Mouse (Mus musculus) forebrain, embryonic 15.5 days (tissue): Measurements from ENCODE around the gene Ppp1r14c. TPM values are rescaled to one million over a fixed set of nuclear protein-coding genes. Genes with fewer than 3 reads are reported as not detected.
"Not testable (repeated sequence)": the region's sequence is repeated elsewhere in the genome, so short reads cannot be mapped to it uniquely, and the experiment has no call there.

ENCODE experiments used
- ATAC-seq: fragments of 200-750 bp; cut with Nextera tagmentation; replicated peaks from 2 replicates; pipeline ENCODE4 v1.8.0; 2017; ENCODE audit warnings: mild to moderate bottlenecking, moderate TSS enrichment, moderate library complexity
- H3K27ac ChIP-seq: fragments of 300-500 bp; sonication (generic); replicated peaks from 2 replicates; pipeline ENCODE4 v1.5.1; 2015; ENCODE audit warnings: mild to moderate bottlenecking, inconsistent platforms
- H3K27me3 ChIP-seq: fragments of 300-500 bp; sonication (generic); 2 replicates; pipeline ENCODE4 v1.6.1; 2015; ENCODE audit warnings: inconsistent platforms
- H3K36me3 ChIP-seq: fragments of 300-500 bp; sonication (generic); 2 replicates; pipeline ENCODE4 v1.6.1; 2015; ENCODE audit warnings: mild to moderate bottlenecking, inconsistent platforms
- H3K4me1 ChIP-seq: fragments of 300-500 bp; sonication (generic); 2 replicates; pipeline ENCODE4 v1.6.1; 2015; ENCODE audit warnings: inconsistent platforms
- H3K4me2 ChIP-seq: fragments of 300-500 bp; sonication (generic); replicated peaks from 2 replicates; pipeline ENCODE4 v1.6.1; 2015; ENCODE audit warnings: mild to moderate bottlenecking, inconsistent platforms
- H3K4me3 ChIP-seq: fragments of 300-500 bp; sonication (generic); 2 replicates; pipeline ENCODE4 v1.5.1; 2015; ENCODE audit warnings: mild to moderate bottlenecking, inconsistent platforms
- H3K9ac ChIP-seq: fragments of 300-500 bp; sonication (generic); replicated peaks from 2 replicates; pipeline ENCODE4 v1.6.1; 2015; ENCODE audit warnings: mild to moderate bottlenecking, inconsistent platforms
- H3K9me3 ChIP-seq: fragments of 300-500 bp; sonication (generic); 2 replicates; pipeline ENCODE4 v1.6.1; 2016; ENCODE audit warnings: inconsistent platforms
- WGBS: fragments of 180-500 bp; shearing (Covaris S2); methylation state at CpG from one replicate; pipeline ENCODE4 v1.1.7; 2015; ENCODE audit warnings: mixed read lengths; 5-methylcytosine and 5-hydroxymethylcytosine counted together
- polyA plus RNA-seq: library from polyadenylated mRNA; unstranded; fragments of >200 nt; fragmentation: Nextera tagmentation; extraction: Ambion mirVana; gene quantifications from 2 replicates; pipeline ENCODE4 v1.2.1, GENCODE M21; 2015

Gene Ppp1r14c
- polyA plus RNA-seq, 1 experiment from 2014 or later, result 64.4 TPM

- H3K27ac ChIP-seq, result no peak overlapping the region
- 0 out of 2 replicates have a peak, but pooled peaks have one; percentile 60 for ATAC-seq
- 54% methylated on average over 2 of the region's 2 CpGs for WGBS
Observed at GRCm38 (mm10) chr10:3496791-3497190, 130.9 kb downstream of the Ppp1r14c start.

GRCm38 (mm10) chr10:3500846-3501245 lies 135.0 kb downstream of the Ppp1r14c start:
- not testable (repeated sequence) for H3K9me3 ChIP-seq, H3K36me3 ChIP-seq, H3K4me2 ChIP-seq, ATAC-seq, H3K27me3 ChIP-seq, H3K9ac ChIP-seq, H3K4me1 ChIP-seq, H3K4me3 ChIP-seq, H3K27ac ChIP-seq
- WGBS, result 94% methylated on average over 6 of the region's 6 CpGs

More at GRCm38 (mm10) chr10:3496791-3497190, 130.9 kb downstream of the Ppp1r14c start:
- Histone ChIP-seq H3K27me3 (no peaks in the 10 kb centered on the region), H3K36me3 (no peaks in the 10 kb centered on the region), H3K9ac (no peak overlapping the region), H3K4me3 (no peak overlapping the region), H3K4me1 (peaks cover 7% of the 10 kb centered on the region), H3K9me3 (no peaks in the 10 kb centered on the region), H3K4me2 (no peak overlapping the region)

- Histone ChIP-seq H3K27ac (peak overlapping the region; percentile 20; the same call in 1 of the 2 replicates), H3K27me3 (no peaks in the 10 kb centered on the region), H3K4me2 (no peak overlapping the region), H3K9me3 (no peaks in the 10 kb centered on the region), H3K4me1 (peaks cover 18% of the 10 kb centered on the region), H3K9ac (no peak overlapping the region), H3K4me3 (no peak overlapping the region), H3K36me3 (no peaks in the 10 kb centered on the region)
- peak; percentile 66 for ATAC-seq
- WGBS, result 34% methylated on average over 8 of the region's 8 CpGs
Observed at GRCm38 (mm10) chr10:3507484-3508221, 141.8 kb downstream of the Ppp1r14c start.

GRCm38 (mm10) chr10:3508222-3508588 lies 142.3 kb downstream of the Ppp1r14c start:
- no peak overlapping the region for H3K9ac ChIP-seq
- no peaks in the 10 kb centered on the region for H3K27me3 ChIP-seq
- no peak overlapping the region for H3K4me2 ChIP-seq
- peaks cover 18% of the 10 kb centered on the region for H3K4me1 ChIP-seq
- whole genome bisulfite sequencing, result 59% methylated on average over 2 of the region's 2 CpGs
- ATAC-seq, result peak; percentile 15
- H3K27ac ChIP-seq, result peak overlapping the region; percentile 20; the same call in 1 of the 2 replicates
- no peaks in the 10 kb centered on the region for H3K36me3 ChIP-seq
- H3K4me3 ChIP-seq, result no peak overlapping the region
- H3K9me3 ChIP-seq, result no peaks in the 10 kb centered on the region

DNA sequence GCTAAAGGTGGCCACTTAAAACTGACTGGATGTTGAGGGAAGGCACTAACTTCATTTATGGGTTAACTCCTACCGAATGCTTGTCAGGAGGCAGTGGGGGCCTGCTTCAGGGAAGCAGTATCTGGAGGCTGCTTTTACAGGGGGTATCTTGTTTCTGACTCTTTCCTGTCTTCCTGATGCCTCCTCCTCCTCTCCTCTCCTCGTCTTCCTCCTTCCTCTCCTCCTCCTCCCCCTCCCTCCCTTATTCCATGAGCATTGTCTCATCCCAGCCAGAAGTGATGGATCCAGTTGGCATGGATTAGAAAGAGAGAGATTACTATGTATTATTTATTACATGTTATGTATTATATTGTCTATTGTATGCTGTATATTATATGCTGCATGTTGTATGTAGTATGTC lies 142.9 kb downstream of the Ppp1r14c start:
- Histone ChIP-seq H3K27me3 (no peaks in the 10 kb centered on the region), H3K9ac (no peak overlapping the region), H3K9me3 (no peaks in the 10 kb centered on the region), H3K4me2 (no peak overlapping the region), H3K4me1 (peaks cover 18% of the 10 kb centered on the region), H3K27ac (no peak overlapping the region), H3K4me3 (no peak overlapping the region), H3K36me3 (no peaks in the 10 kb centered on the region)
- 74% methylated on average over 2 of the region's 2 CpGs for WGBS
- ATAC-seq, result no peak

DNA sequence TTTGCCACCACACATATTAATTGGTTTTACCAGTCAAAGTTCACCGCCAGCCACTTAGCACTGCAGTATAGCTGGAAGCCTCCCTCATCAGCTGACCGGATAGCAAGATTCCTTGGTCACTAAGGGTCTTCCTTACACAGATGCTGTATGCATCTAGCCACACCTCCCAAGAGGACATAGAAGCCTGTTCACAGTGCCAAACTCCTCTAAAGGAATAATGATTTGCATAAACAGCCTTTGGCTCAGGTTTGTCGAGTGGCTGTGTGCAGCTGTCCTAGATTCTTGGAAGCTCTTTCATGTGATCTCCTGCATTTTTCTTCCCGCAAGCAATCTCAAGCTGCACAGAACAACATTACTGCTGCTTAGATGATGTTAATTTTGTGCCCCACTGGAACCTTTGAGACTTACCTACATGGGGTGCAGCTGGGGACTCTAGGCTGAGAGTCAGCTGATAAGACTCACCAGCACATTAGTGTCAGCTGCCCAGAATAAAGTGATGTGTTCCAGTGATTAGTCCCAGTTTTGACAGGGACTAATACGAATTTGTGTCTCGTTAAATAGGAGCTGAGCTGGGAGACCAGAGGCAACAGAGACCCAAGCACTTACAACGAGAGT lies 143.9 kb downstream of the Ppp1r14c start:
- WGBS, result 38% methylated on average over 7 of the region's 7 CpGs
- Histone ChIP-seq H3K27me3 (no peaks in the 10 kb centered on the region), H3K27ac (no peak overlapping the region; the same call in 1 of the 2 replicates), H3K9me3 (no peaks in the 10 kb centered on the region), H3K4me1 (peaks cover 18% of the 10 kb centered on the region), H3K4me3 (no peak overlapping the region), H3K9ac (no peak overlapping the region), H3K36me3 (no peaks in the 10 kb centered on the region), H3K4me2 (no peak overlapping the region)
- ATAC-seq, result peak; percentile 27; the same call in 1 of the 2 replicates

- H3K36me3 ChIP-seq, result no peaks in the 10 kb centered on the region
- no peak for ATAC-seq
- H3K27me3 ChIP-seq, result no peaks in the 10 kb centered on the region
- H3K4me1 ChIP-seq, result peaks cover 18% of the 10 kb centered on the region
- no peak overlapping the region for H3K27ac ChIP-seq
- 80% methylated on average over 3 of the region's 3 CpGs for WGBS
- no peak overlapping the region for H3K4me2 ChIP-seq
- H3K9me3 ChIP-seq, result no peaks in the 10 kb centered on the region
- H3K4me3 ChIP-seq, result no peak overlapping the region
- H3K9ac ChIP-seq, result no peak overlapping the region
Observed at GRCm38 (mm10) chr10:3510486-3510885, 144.6 kb downstream of the Ppp1r14c start.

- no peaks in the 10 kb centered on the region for H3K27me3 ChIP-seq
- H3K4me2 ChIP-seq, result no peak overlapping the region
- no peak overlapping the region for H3K4me3 ChIP-seq
- no peak overlapping the region for H3K27ac ChIP-seq
- no peaks in the 10 kb centered on the region for H3K36me3 ChIP-seq
- H3K4me1 ChIP-seq, result peaks cover 18% of the 10 kb centered on the region
- no peaks in the 10 kb centered on the region for H3K9me3 ChIP-seq
- no peak overlapping the region for H3K9ac ChIP-seq
- 82% methylated on average over 3 of the region's 3 CpGs for WGBS
- no peak for ATAC-seq
Observed at GRCm38 (mm10) chr10:3511401-3511800, 145.5 kb downstream of the Ppp1r14c start.

- H3K4me3 ChIP-seq, result no peak overlapping the region
- H3K4me1 ChIP-seq, result peaks cover 14% of the 10 kb centered on the region
- WGBS, result 74% methylated on average over 8 of the region's 8 CpGs
- no peak overlapping the region for H3K4me2 ChIP-seq
- no peaks in the 10 kb centered on the region for H3K36me3 ChIP-seq
- no peak overlapping the region for H3K9ac ChIP-seq
- H3K27ac ChIP-seq, result no peak overlapping the region
- no peaks in the 10 kb centered on the region for H3K27me3 ChIP-seq
- H3K9me3 ChIP-seq, result no peaks in the 10 kb centered on the region
- ATAC-seq, result no peak
Observed at GRCm38 (mm10) chr10:3512620-3513305, 146.9 kb downstream of the Ppp1r14c start.

DNA sequence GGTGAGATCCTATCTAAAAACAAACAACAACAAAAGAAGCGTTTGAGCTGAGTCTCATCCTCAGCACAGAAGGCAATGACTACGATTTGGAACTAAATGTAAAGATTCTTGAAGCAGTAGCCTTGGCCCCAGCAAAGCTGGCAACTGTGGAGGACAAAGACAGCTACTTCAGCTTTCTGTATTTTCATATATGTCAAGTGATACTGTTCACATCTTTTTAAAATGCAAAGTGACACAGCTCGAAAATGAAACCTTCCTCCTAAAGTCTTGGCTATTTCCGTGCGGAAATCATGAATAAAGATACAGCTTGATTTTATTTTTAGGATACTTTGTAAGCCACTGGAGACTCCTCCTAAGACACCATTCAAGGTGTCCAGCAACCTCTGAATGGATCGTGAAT lies 148.1 kb downstream of the Ppp1r14c start:
- Histone ChIP-seq H3K9me3 (no peaks in the 10 kb centered on the region), H3K27ac (0 out of 2 replicates have a peak overlapping the region, but pooled peaks have one; percentile 4), H3K4me2 (no peak overlapping the region), H3K4me3 (no peak overlapping the region), H3K36me3 (no peaks in the 10 kb centered on the region), H3K27me3 (no peaks in the 10 kb centered on the region), H3K4me1 (peaks cover 8% of the 10 kb centered on the region), H3K9ac (no peak overlapping the region)
- 70% methylated on average over 6 of the region's 6 CpGs for WGBS
- no peak for ATAC-seq
